Mouse (Mus musculus) megakaryocyte, embryonic 14.5 days (primary cell): ENCODE measurements around the gene Itgad.

Experiments
- FLI1 ChIP-seq: IDR thresholded peaks from 2 replicates; pipeline ENCODE4 v1.6.1; 2012; ENCODE audit warnings: low read length, inconsistent platforms, mixed read lengths
- GATA1 ChIP-seq: IDR thresholded peaks from 3 replicates; pipeline ENCODE4 v1.6.1; 2012; ENCODE audit warnings: mixed read lengths, low read length, inconsistent platforms, borderline replicate concordance

DNA sequence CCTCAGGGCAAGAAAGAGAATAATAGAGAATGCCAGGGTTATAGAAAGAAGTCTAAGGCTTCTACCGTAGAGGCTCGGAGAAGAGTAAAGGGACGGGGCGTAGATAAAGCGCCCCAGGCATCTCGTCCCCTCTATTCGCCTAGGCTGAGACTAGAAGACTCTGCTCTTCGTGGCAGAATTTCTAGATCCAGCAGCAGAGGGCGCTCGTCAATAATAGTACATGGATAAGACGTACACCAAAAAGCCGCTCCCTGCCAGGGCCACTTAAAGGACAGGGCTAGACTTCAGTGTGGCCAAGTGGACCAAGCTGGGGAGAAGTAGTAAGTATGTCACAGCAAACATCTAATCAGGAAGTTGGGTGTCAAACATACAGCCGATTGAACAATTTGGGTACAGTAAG is 93.3 kb downstream of the Itgad start:
- TF ChIP-seq GATA1 = no peak
- TF ChIP-seq FLI1 = no peak
